Mouse (Mus musculus) embryo, embryonic 10 days (tissue): ENCODE data around the gene Ndel1.

Experiments
- DNase-seq: peaks from one replicate; pipeline ENCODE4 v3.0.0-alpha.2; 2015; ENCODE audit warnings: low spot score

Ndel1 gene

GRCm38 (mm10) chr11:68892233-68892832, 20.7 kb upstream of the Ndel1 start:
- no peak for DNase-seq

- no peak for DNase-seq
These were observed 20.2 kb upstream of the Ndel1 start for GRCm38 (mm10) chr11:68891823-68892222.

- no peak for DNase-seq
These were observed 19.0 kb upstream of the Ndel1 start for GRCm38 (mm10) chr11:68890625-68891024.

- no peak for DNase-seq
These were observed 17.0 kb upstream of the Ndel1 start for GRCm38 (mm10) chr11:68888653-68889052.

- DNase-seq: no peak
These were observed 16.6 kb upstream of the Ndel1 start, which contains the start of gene Rnf222 for GRCm38 (mm10) chr11:68888253-68888652. TSS of gene Rnf222 (plus strand) at chr11:68888553.

- DNase-seq: no peak
These were observed 14.4 kb upstream of the Ndel1 start for GRCm38 (mm10) chr11:68886091-68886490.

- no peak for DNase-seq
These were observed 12.7 kb upstream of the Ndel1 start for GRCm38 (mm10) chr11:68884368-68884767.

GRCm38 (mm10) chr11:68883843-68884242, 12.2 kb upstream of the Ndel1 start:
- no peak for DNase-seq

- peak; percentile 21 for DNase-seq
These were observed 10.4 kb upstream of the Ndel1 start for GRCm38 (mm10) chr11:68882107-68882506.

- DNase-seq: no peak
These were observed 7.2 kb upstream of the Ndel1 start for GRCm38 (mm10) chr11:68878811-68879210.

- DNase-seq: peak; percentile 88
These were observed 3.2 kb upstream of the Ndel1 start for GRCm38 (mm10) chr11:68874841-68875240.

GRCm38 (mm10) chr11:68871277-68871676, 381 bp downstream of the Ndel1 start:
- no peak for DNase-seq

GRCm38 (mm10) chr11:68864544-68865189, 7.0 kb downstream of the Ndel1 start:
- peak; percentile 35 for DNase-seq

- no peak for DNase-seq
These were observed 8.0 kb downstream of the Ndel1 start for GRCm38 (mm10) chr11:68863631-68864091.

- no peak for DNase-seq
These were observed 9.4 kb downstream of the Ndel1 start for GRCm38 (mm10) chr11:68862260-68862659.

GRCm38 (mm10) chr11:68859943-68860593, 11.6 kb downstream of the Ndel1 start:
- no peak for DNase-seq

GRCm38 (mm10) chr11:68857329-68857728, 14.3 kb downstream of the Ndel1 start:
- DNase-seq: no peak

GRCm38 (mm10) chr11:68854621-68855020, 17.0 kb downstream of the Ndel1 start:
- no peak for DNase-seq

GRCm38 (mm10) chr11:68853611-68854401, 17.9 kb downstream of the Ndel1 start:
- peak; percentile 11 for DNase-seq

- DNase-seq: peak; percentile 100
These were observed 18.7 kb downstream of the Ndel1 start for GRCm38 (mm10) chr11:68852932-68853409.

GRCm38 (mm10) chr11:68852486-68852901, 19.2 kb downstream of the Ndel1 start:
- peak; percentile 56 for DNase-seq
